Mouse (Mus musculus): ENCODE measurements at regions not wholly inside any gene's neighbourhood (a gene's known extent, or its start where the extent isn't known, plus 50 kb on each side); places are given as distances from the start of the nearest gene placed in this dataset.

- DNase-seq (ENCODE audit: low spot score in 2 of 2): no peak
- intact Hi-C loops (cut with DNase I): no loop called here
These were observed 246.7 kb upstream of the Adam34 start for GRCm38 (mm10) chr8:43956500-43956899.

GRCm38 (mm10) chr8:43949224-43950021 lies 239.6 kb upstream of the Adam34 start:
- DNase-seq (ENCODE audit: low spot score in 2 of 2): peak in 1 of 2 experiments; percentile 4
- intact Hi-C loops (cut with DNase I): no loop called here

GRCm38 (mm10) chr8:43948807-43949206 lies 239.0 kb upstream of the Adam34 start:
- peak; percentile 3 to 4 for DNase-seq (ENCODE audit: low spot score in 2 of 2)
- intact Hi-C loops (cut with DNase I): no loop called here

GRCm38 (mm10) chr8:43931727-43932126 lies 221.9 kb upstream of the Adam34 start:
- DNase-seq (ENCODE audit: low spot score in 2 of 2): no peak
- intact Hi-C loops (cut with DNase I): no loop called here

GRCm38 (mm10) chr8:43922982-43923381 lies 213.1 kb upstream of the Adam34 start:
- DNase-seq (ENCODE audit: low spot score in 2 of 2): no peak
- intact Hi-C loops (cut with DNase I): no loop called here

- intact Hi-C loops (cut with DNase I): no loop called here
- DNase-seq (ENCODE audit: low spot score in 2 of 2): no peak
These were observed 211.4 kb upstream of the Adam34 start for GRCm38 (mm10) chr8:43921263-43921662.

- DNase-seq (ENCODE audit: low spot score in 2 of 2): no peak
- intact Hi-C loops (cut with DNase I): no loop called here
These were observed 196.3 kb upstream of the Adam34 start for GRCm38 (mm10) chr8:43906119-43906518.

GRCm38 (mm10) chr8:43895171-43895570 lies 185.3 kb upstream of the Adam34 start:
- intact Hi-C loops (cut with DNase I): no loop called here
- DNase-seq (ENCODE audit: low spot score in 2 of 2): no peak

GRCm38 (mm10) chr8:43853820-43854590 lies 144.2 kb upstream of the Adam34 start:
- intact Hi-C loops (cut with DNase I): no loop called here

More at GRCm38 (mm10) chr8:43853820-43854590, 144.2 kb upstream of the Adam34 start:
- DNase-seq (ENCODE audit: low spot score in 2 of 2): no peak

Data from left cerebral cortex, postnatal 25 days (tissue).